Mouse (Mus musculus) limb, embryonic 13.5 days (tissue): ENCODE measurements around the gene Nr3c2. TPM values are rescaled to one million over a fixed set of nuclear protein-coding genes. Genes with fewer than 3 reads are reported as not detected.

Source experiments
- ATAC-seq: fragments of 200-750 bp; cut with Nextera tagmentation; 2 replicates; pipeline ENCODE4 v1.8.0; 2017; ENCODE audit warnings: low read depth, moderate number of reproducible peaks, moderate TSS enrichment; ENCODE audit not compliant: low FRiP score
- H3K27ac ChIP-seq: fragments of 300-500 bp; sonication (generic); 2 replicates; pipeline ENCODE4 v1.5.1; 2015; ENCODE audit warnings: inconsistent platforms, mild to moderate bottlenecking, moderate library complexity
- H3K27me3 ChIP-seq: fragments of 300-500 bp; sonication (generic); 2 replicates; pipeline ENCODE4 v1.6.1; 2015; ENCODE audit warnings: mild to moderate bottlenecking, inconsistent platforms
- H3K36me3 ChIP-seq: fragments of 300-500 bp; sonication (generic); 2 replicates; pipeline ENCODE4 v1.6.1; 2015; ENCODE audit warnings: inconsistent platforms, mild to moderate bottlenecking, moderate library complexity
- H3K4me1 ChIP-seq: fragments of 300-500 bp; sonication (generic); 2 replicates; pipeline ENCODE4 v1.6.1; 2015; ENCODE audit warnings: inconsistent platforms
- H3K4me2 ChIP-seq: fragments of 300-500 bp; sonication (generic); replicated peaks from 2 replicates; pipeline ENCODE4 v1.6.1; 2015; ENCODE audit warnings: inconsistent platforms, mild to moderate bottlenecking, moderate library complexity
- H3K4me3 ChIP-seq: fragments of 300-500 bp; sonication (generic); 2 replicates; pipeline ENCODE4 v1.5.1; 2015; ENCODE audit warnings: moderate library complexity, mild to moderate bottlenecking, inconsistent platforms
- H3K9ac ChIP-seq: fragments of 300-500 bp; sonication (generic); 2 replicates; pipeline ENCODE4 v1.6.1; 2015; ENCODE audit warnings: mild to moderate bottlenecking, inconsistent platforms
- H3K9me3 ChIP-seq: fragments of 300-500 bp; sonication (generic); 2 replicates; pipeline ENCODE4 v1.6.1; 2016; ENCODE audit warnings: inconsistent platforms
- WGBS: fragments of 180-500 bp; shearing (Covaris S2); methylation state at CpG from one replicate; pipeline ENCODE4 v1.1.7; 2015; 5-methylcytosine and 5-hydroxymethylcytosine counted together
- polyA plus RNA-seq: library from polyadenylated mRNA; unstranded; fragments of >200 nt; fragmentation: Nextera tagmentation; extraction: Ambion mirVana; gene quantifications from 2 replicates; pipeline ENCODE4 v1.2.1, GENCODE M21; 2015

Gene Nr3c2
- polyA plus RNA-seq, 1 experiment from 2014 or later, result 4.7 TPM

DNA sequence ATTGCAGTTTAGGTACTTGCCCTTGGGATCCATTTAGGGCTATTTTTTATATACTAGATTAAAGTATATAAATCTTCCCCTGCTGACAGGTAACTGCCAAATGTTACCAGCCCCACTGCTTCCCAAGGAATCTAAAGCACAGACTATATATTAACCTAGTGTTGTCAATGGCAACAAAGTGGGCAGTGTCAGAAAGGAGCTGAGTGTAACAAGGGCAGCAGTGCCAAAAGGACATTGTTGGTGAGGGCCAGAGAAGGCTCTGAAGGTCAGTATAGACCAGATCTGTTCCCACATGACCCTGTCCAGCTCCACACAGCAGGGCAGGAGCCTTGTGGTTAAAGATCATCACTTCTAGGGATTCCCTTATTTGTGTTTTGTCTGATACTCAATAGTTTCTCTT is 84.8 kb downstream of the Nr3c2 start:
- H3K27me3 ChIP-seq, result no peaks in the 10 kb centered on the region
- H3K4me3 ChIP-seq, result no peak overlapping the region
- no peaks in the 10 kb centered on the region for H3K36me3 ChIP-seq
- H3K27ac ChIP-seq, result no peak overlapping the region
- no peaks in the 10 kb centered on the region for H3K4me1 ChIP-seq
- H3K4me2 ChIP-seq, result no peak overlapping the region
- ATAC-seq, result no peak
- H3K9ac ChIP-seq, result no peak overlapping the region
- no peaks in the 10 kb centered on the region for H3K9me3 ChIP-seq

DNA sequence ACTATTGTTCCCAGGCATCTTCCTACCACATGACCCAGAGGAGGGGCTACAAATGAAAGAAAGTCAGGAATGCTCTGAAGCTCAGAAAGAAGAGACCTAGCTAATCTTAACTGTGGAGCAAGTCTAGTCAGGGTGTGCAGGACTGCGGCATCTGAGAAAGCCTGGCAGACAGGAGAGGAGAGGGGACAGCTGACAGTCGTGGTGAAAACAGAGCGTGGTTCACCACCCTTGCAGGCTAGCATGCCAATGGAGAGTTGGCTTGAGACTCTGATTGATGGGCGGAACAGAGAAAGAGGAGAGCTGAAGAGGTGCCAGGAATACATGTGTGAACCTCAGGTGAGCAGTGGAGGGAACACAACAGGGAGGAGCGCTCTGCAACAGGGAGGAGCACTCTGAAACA is 85.6 kb downstream of the Nr3c2 start:
- WGBS, result 86% methylated on average over 5 of the region's 5 CpGs
- H3K27ac ChIP-seq, result no peak overlapping the region
- no peak overlapping the region for H3K4me2 ChIP-seq
- H3K9me3 ChIP-seq, result no peaks in the 10 kb centered on the region
- no peak overlapping the region for H3K4me3 ChIP-seq
- H3K36me3 ChIP-seq, result no peaks in the 10 kb centered on the region
- H3K27me3 ChIP-seq, result no peaks in the 10 kb centered on the region
- no peaks in the 10 kb centered on the region for H3K4me1 ChIP-seq
- ATAC-seq, result no peak
- no peak overlapping the region for H3K9ac ChIP-seq

- Histone ChIP-seq H3K4me3 (no peak overlapping the region), H3K9ac (no peak overlapping the region), H3K27me3 (no peaks in the 10 kb centered on the region), H3K4me1 (no peaks in the 10 kb centered on the region), H3K9me3 (no peaks in the 10 kb centered on the region), H3K27ac (no peak overlapping the region), H3K36me3 (no peaks in the 10 kb centered on the region), H3K4me2 (no peak overlapping the region)
- 69% methylated on average over 3 of the region's 3 CpGs for WGBS
- no peak for ATAC-seq
These were observed 88.6 kb downstream of the Nr3c2 start for GRCm38 (mm10) chr8:76987876-76988275.

DNA sequence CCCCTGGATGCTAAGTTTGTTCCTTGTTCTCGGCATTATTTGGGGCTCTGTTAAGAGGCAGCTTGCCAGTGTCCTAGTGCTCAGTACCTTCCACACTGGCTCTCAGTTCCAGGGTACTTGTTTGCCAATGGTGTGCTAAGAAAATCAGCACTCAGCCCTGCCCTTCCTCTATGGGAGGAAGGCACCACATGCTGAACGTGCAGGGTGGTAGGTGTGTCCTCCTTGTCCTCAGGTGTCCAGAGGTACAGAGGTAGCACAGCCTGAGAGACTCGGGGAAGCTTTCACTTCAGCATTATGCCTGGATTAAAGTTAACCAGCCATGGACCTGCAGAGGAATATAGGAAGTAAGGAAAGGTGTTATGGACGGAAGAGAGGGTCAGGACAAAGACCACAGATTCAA is 99.0 kb downstream of the Nr3c2 start:
- ATAC-seq, result no peak
- no peak overlapping the region for H3K27ac ChIP-seq
- H3K4me2 ChIP-seq, result no peak overlapping the region
- no peak overlapping the region for H3K9ac ChIP-seq
- no peaks in the 10 kb centered on the region for H3K36me3 ChIP-seq
- H3K4me3 ChIP-seq, result no peak overlapping the region
- H3K9me3 ChIP-seq, result 0 out of 2 replicates have a peak, but pooled peaks cover 4% of the 10 kb centered on the region
- no peaks in the 10 kb centered on the region for H3K4me1 ChIP-seq
- H3K27me3 ChIP-seq, result no peaks in the 10 kb centered on the region
- WGBS, result 83% methylated on average over 4 of the region's 4 CpGs

DNA sequence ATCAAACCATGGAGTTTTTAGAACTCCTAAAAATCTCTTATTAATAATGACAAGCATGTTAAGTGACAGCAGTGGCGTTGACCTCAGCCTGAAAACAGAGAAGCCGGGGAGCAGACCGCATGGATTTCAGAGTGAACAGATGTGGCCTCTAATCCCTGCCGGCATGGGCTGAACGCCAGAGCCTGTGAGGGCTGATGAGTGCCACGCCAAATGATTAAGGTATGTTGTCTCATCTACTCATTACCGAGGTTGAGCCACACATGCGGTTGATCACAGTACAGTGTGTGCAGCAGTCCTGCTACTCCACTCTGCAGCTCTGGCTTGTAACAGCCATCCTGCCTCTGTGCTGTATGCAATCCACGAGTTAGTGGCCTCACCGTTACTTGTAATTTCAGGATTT is 110.2 kb downstream of the Nr3c2 start:
- no peak overlapping the region for H3K4me2 ChIP-seq
- H3K4me1 ChIP-seq, result peaks cover 10% of the 10 kb centered on the region; the same call in 1 of the 2 replicates
- no peaks in the 10 kb centered on the region for H3K9me3 ChIP-seq
- no peak overlapping the region for H3K27ac ChIP-seq
- no peaks in the 10 kb centered on the region for H3K27me3 ChIP-seq
- no peaks in the 10 kb centered on the region for H3K36me3 ChIP-seq
- no peak overlapping the region for H3K9ac ChIP-seq
- WGBS, result 36% methylated on average over 10 of the region's 10 CpGs
- H3K4me3 ChIP-seq, result no peak overlapping the region
- peak; percentile 68; the same call in 1 of the 2 replicates for ATAC-seq

DNA sequence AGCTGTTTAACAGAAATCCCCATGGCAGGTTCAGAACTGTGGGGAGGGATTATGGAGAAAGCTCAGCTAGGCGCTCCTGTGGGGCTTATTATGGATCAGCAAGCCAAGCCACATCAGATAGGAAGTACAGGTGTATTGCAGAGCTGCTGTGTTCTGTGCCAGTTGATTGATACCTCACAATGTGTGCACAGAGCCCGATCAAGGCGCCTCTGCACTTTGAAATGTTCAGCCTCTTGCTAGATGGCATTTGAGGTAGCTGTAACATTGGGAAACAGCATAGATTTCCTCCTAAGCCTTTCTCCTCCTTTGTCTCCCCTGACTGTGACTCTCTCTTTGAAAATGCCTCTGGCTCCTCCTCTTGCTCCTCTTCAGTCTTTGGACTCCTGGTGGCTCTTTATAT is 112.7 kb downstream of the Nr3c2 start:
- H3K27ac ChIP-seq, result no peak overlapping the region
- no peak overlapping the region for H3K9ac ChIP-seq
- H3K27me3 ChIP-seq, result no peaks in the 10 kb centered on the region
- no peaks in the 10 kb centered on the region for H3K9me3 ChIP-seq
- no peaks in the 10 kb centered on the region for H3K36me3 ChIP-seq
- peaks cover 10% of the 10 kb centered on the region; the same call in 1 of the 2 replicates for H3K4me1 ChIP-seq
- no peak overlapping the region for H3K4me3 ChIP-seq
- no peak for ATAC-seq
- no peak overlapping the region for H3K4me2 ChIP-seq
- WGBS, result 75% methylated on average over 3 of the region's 3 CpGs

DNA sequence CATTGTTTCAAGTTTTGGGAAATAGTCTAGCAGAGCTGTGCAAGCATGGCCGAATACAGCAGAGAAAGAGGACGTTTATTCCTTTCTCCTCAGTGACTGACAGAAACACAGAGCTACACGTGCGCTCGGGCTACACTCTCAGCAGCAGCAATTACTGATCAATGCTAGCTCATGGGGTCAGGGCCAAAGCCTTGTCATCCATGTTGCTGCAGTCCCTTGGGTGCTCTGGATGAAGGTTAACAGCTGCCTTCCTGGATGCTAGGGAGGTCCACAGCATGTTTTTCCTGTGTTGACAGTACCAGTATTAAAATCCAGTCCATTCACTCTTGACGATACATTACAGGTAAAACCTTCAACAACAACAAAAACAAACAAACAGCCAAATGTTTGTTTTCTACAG is 113.4 kb downstream of the Nr3c2 start:
- Histone ChIP-seq H3K36me3 (no peaks in the 10 kb centered on the region), H3K9ac (no peak overlapping the region), H3K9me3 (no peaks in the 10 kb centered on the region), H3K27ac (no peak overlapping the region), H3K4me1 (peaks cover 10% of the 10 kb centered on the region; the same call in 1 of the 2 replicates), H3K4me3 (no peak overlapping the region), H3K4me2 (no peak overlapping the region), H3K27me3 (no peaks in the 10 kb centered on the region)
- no peak for ATAC-seq
- WGBS, result 67% methylated on average over 6 of the region's 6 CpGs

GRCm38 (mm10) chr8:77016713-77017112 is 117.5 kb downstream of the Nr3c2 start:
- Histone ChIP-seq H3K36me3 (no peaks in the 10 kb centered on the region), H3K9ac (no peak overlapping the region), H3K27me3 (no peaks in the 10 kb centered on the region), H3K27ac (no peak overlapping the region), H3K4me2 (no peak overlapping the region), H3K4me3 (no peak overlapping the region), H3K4me1 (peaks cover 7% of the 10 kb centered on the region; the same call in 1 of the 2 replicates), H3K9me3 (no peaks in the 10 kb centered on the region)
- no peak for ATAC-seq
- 94% methylated on average over 3 of the region's 3 CpGs for WGBS

GRCm38 (mm10) chr8:77023837-77024710 is 124.8 kb downstream of the Nr3c2 start:
- 62% methylated on average over 13 of the region's 13 CpGs for WGBS
- ATAC-seq, result peak; percentile 66
- no peaks in the 10 kb centered on the region for H3K36me3 ChIP-seq
- H3K27ac ChIP-seq, result no peak overlapping the region
- no peak overlapping the region for H3K4me3 ChIP-seq
- H3K9me3 ChIP-seq, result peaks cover 3% of the 10 kb centered on the region; the same call in 1 of the 2 replicates
- H3K9ac ChIP-seq, result no peak overlapping the region
- H3K27me3 ChIP-seq, result no peaks in the 10 kb centered on the region
- H3K4me1 ChIP-seq, result peaks cover 6% of the 10 kb centered on the region
- no peak overlapping the region for H3K4me2 ChIP-seq

DNA sequence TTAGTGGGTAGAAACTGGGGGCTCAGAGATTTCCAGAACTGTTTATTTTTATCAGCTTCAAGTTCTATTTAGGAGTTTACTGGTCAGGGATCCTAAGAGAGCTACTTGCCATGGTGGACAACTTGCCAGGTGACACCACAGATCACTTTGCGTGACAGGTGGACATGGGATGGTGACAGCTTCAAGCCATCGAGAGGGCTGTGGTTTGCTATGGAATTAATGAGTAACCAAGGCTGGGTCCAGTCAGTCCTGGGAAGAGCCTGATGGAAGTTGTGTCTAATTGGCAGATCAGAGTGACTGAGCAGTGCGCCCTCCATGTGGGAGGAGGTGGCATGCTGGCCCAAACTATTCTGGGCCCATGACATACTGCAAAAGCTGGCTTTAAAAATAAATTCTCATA is 132.0 kb downstream of the Nr3c2 start:
- Histone ChIP-seq H3K4me1 (no peaks in the 10 kb centered on the region), H3K4me3 (no peak overlapping the region), H3K36me3 (no peaks in the 10 kb centered on the region), H3K9ac (no peak overlapping the region), H3K27ac (no peak overlapping the region), H3K4me2 (no peak overlapping the region), H3K9me3 (peaks cover 3% of the 10 kb centered on the region; the same call in 1 of the 2 replicates), H3K27me3 (no peaks in the 10 kb centered on the region)
- WGBS, result 84% methylated on average over 3 of the region's 3 CpGs
- no peak for ATAC-seq

DNA sequence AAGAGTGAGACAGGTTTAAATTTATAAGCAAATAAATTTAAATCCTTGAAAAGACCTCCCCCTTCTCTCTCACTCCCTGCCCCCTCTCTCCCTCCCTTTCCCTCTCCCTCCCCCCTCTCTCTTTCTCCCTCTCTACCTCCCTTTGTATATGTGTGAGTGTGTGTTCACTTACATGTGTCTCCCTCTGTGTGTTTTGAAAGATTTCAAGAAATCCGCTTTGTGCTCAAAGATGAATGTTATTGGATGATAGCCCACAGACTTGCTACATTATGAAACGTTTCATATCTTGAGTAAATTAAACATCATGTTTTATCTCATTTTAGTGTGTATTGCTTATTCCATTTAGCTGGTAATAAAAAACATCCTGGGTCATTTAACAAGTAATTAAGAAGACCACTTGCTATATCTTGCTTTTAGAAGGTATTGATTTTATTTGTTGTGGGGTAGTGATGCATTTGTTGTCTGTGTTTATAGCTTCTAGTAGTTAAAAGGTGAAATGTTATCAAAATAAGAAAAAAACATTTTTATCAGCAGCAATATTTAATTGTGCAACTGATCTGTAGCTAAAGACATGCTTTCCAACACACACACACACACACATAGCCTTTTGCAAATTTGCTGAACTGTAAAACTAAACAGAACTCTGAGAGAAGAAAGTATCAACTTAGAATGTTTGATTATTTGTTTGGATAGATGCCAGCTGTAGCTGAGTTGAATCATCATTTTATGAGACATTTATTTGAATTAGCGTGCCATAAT is 134.6 kb downstream of the Nr3c2 start:
- WGBS, result 63% methylated on average over 3 of the region's 3 CpGs
- no peaks in the 10 kb centered on the region for H3K36me3 ChIP-seq
- ATAC-seq, result no peak
- H3K9ac ChIP-seq, result no peak overlapping the region
- H3K27me3 ChIP-seq, result no peaks in the 10 kb centered on the region
- H3K4me3 ChIP-seq, result no peak overlapping the region
- H3K4me2 ChIP-seq, result no peak overlapping the region
- no peaks in the 10 kb centered on the region for H3K4me1 ChIP-seq
- no peak overlapping the region for H3K27ac ChIP-seq
- H3K9me3 ChIP-seq, result no peaks in the 10 kb centered on the region

DNA sequence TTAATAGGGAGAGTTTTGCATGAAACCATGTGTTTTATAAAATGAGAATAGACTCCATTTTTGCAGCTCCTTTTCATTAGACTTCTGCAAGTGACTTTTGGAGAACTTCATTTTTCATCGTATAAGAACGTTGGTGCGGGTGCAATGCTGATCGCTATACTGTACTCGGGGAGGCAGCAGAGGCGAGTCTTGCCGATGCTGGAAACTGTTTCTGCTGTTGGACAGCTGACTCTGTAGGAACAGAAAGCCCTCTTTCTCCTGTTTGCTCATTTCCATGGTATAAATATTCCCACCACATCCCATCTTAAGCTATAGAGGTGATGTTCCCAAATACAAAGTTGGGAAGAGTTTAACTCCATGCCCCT is 135.2 kb downstream of the Nr3c2 start:
- Histone ChIP-seq H3K27me3 (no peaks in the 10 kb centered on the region), H3K36me3 (no peaks in the 10 kb centered on the region)
- ATAC-seq, result no peak

More for the DNA sequence above, 135.2 kb downstream of the Nr3c2 start:
- Histone ChIP-seq H3K4me1 (no peaks in the 10 kb centered on the region), H3K4me2 (no peak overlapping the region), H3K4me3 (no peak overlapping the region), H3K27ac (no peak overlapping the region), H3K9ac (no peak overlapping the region), H3K9me3 (no peaks in the 10 kb centered on the region)
- 75% methylated on average over 7 of the region's 7 CpGs for WGBS
